Mouse (Mus musculus): ENCODE data around the gene Garnl3.

DNA sequence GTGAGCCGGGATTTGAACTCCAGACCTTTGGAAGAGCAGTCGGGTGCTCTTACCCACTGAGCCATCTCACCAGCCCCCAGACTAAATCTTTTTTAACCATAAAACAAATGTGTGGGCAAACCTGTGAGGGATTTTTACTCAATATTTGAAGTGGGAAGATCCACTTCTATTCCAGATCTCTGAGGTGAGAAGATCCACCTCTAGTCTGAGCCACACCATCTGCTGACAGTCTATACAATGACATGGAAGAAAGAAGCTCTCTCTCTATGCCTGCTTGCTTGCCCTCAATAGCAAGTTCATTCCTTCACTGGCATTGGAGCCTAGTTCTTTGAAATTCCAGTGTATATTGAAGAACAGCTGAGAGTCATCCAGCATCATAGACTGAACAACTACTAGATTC, 131.7 kb downstream of the Garnl3 start:
- no peak for TF ChIP-seq POLR2A (IDR thresholded peaks at IDR 0.05; ENCODE audit: extremely low read depth, insufficient read depth, low read length)
- TF ChIP-seq CTCF (IDR thresholded peaks at IDR 0.05; ENCODE audit: extremely low read depth, insufficient read depth, low read length), result no peak
